Mouse (Mus musculus): ENCODE data around the gene Mpnd. TPM values are rescaled to one million over a fixed set of nuclear protein-coding genes. Genes with fewer than 3 reads are reported as not detected.

Gene Mpnd
- total and polyA plus RNA-seq, 3 experiments, result 24.5 to 55.1 (median 26.8) TPM

DNA sequence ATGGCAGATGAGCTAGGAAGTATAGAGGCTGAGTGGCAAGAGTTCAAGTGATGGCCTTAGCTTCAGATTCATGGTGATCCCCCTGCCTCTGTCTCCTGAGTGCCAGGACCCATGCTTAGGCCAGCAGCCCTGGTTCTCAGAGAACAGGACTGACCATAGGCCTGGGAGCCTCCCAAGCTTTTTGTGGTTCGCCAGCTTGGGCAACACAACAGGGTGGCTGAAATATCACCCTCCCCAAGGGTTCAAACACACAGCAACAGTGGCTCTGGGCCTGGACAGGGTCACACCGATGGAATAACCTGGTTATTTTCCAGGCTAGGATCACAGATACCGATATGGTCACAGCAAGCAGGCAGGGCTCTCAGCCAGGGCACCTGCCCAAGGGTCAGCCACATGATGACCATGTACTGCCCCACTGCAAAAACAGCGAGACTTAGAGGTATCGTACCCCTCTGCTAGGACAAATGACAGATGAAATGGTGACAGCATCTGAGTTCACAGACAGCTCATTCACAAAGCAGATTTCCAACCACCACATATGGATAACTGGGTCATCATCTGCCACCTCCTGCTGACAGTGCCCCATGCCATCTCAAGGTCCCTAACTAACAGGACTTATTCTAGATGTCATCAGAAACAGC lies 22.4 kb downstream of the Mpnd start:
- Histone ChIP-seq H3K4me1 (ENCODE audit: control insufficient read depth in 1 of 2, insufficient read depth in 2 of 2) (peaks cover 32 to 93% of the 10 kb centered on the region in 2 experiments), H3K4me2 (ENCODE audit: insufficient read depth, low read depth, poor library complexity, severe bottlenecking) (no peak overlapping the region), H3K4me3 (replicated peaks in 1 of 3; ENCODE audit: low read depth in 2 of 3, low read length in 2 of 3, poor library complexity in 1 of 3) (no peak overlapping the region)

DNA sequence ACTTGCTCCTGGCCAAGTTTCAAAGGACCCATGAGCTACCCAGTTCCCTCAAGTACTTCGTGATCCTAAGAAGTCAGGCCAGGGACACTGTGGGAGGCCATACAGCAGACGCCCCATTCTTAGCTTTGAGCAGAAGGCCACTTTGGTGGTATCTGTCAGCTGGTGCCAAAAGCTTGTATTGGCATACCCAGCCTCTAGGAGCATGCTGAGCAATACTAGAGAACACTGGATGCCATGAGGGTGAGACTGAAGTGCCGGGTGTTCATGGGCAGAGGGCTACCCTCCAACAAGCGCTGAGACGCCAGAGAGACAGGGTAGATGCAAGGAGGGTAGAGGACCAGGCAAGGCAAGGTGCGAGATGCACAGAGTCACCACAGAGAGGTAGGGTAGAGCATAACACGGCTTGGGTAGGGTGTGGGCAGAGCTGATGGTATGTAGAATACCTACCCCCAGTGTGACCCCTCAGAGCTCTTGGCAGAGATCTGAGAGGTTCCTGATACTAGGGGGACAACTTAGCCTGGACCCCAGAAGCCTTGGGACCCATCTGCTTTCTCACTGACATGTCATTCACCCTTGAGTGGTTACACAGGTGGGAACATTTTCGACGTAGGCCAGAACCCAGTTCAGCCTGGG lies 24.8 kb downstream of the Mpnd start:
- Histone ChIP-seq H3K9ac (ENCODE audit: insufficient read depth, low read depth) (no peak overlapping the region), H3K27ac (ENCODE audit: insufficient read depth, low read depth) (no peak overlapping the region), H3K36me3 (replicated peaks in 1 of 2; ENCODE audit: control insufficient read depth in 1 of 2, insufficient read depth in 1 of 2, low read length in 1 of 2) (peaks cover 35 to 82% of the 10 kb centered on the region in 2 experiments), H3K4me2 (ENCODE audit: insufficient read depth, low read depth, poor library complexity, severe bottlenecking) (no peak overlapping the region), H3K4me1 (ENCODE audit: control insufficient read depth in 1 of 2, insufficient read depth in 2 of 2) (peaks cover 25 to 93% of the 10 kb centered on the region in 2 experiments), H3K27me3 (replicated peaks) (no peaks in the 10 kb centered on the region), H3K4me3 (replicated peaks in 1 of 3; ENCODE audit: low read depth in 2 of 3, low read length in 2 of 3, poor library complexity in 1 of 3) (no peak overlapping the region), H3K9me3 (replicated peaks; ENCODE audit: low read length) (no peaks in the 10 kb centered on the region), H3K79me2 (replicated peaks; ENCODE audit: control insufficient read depth, extremely low read depth, insufficient read depth, poor library complexity, severe bottlenecking) (peaks cover 79% of the 10 kb centered on the region)
- in situ Hi-C loops (cut with MboI; ENCODE audit: low pct_ligation_motif_present, low pct_unique_long_range_greater_than_20kb, low sequenced_read_pairs) (no loop called here), dilution Hi-C loops (cut with MboI; ENCODE audit: extremely low pct_ligation_motif_present, extremely low pct_unique_long_range_greater_than_20kb, low sequenced_read_pairs) (no loop called here)
- DNase-seq (ENCODE audit: extremely low read depth), result no peak
- TF ChIP-seq PAX5 (IDR thresholded peaks at IDR 0.05; ENCODE audit: low read length) (no peak), NRF1 (IDR thresholded peaks at IDR 0.05; ENCODE audit: low read depth, low read length) (no peak), POLR2AphosphoS2 (IDR thresholded peaks at IDR 0.05; ENCODE audit: low read depth, low read length) (no peak), ZC3H11A (IDR thresholded peaks at IDR 0.05; ENCODE audit: low read depth, low read length) (no peak), JUND (conservative IDR thresholded peaks at IDR 0.05; ENCODE audit: low read depth, low read length) (no peak)

More for the DNA sequence above, 22.4 kb downstream of the Mpnd start:
- DNase-seq (ENCODE audit: extremely low read depth), result no peak
- peaks cover 35 to 89% of the 10 kb centered on the region in 2 experiments for H3K36me3 ChIP-seq (replicated peaks in 1 of 2; ENCODE audit: control insufficient read depth in 1 of 2, insufficient read depth in 1 of 2, low read length in 1 of 2)
- no peak overlapping the region for H3K9ac ChIP-seq (ENCODE audit: insufficient read depth, low read depth)
- dilution Hi-C loops (cut with MboI; ENCODE audit: extremely low pct_ligation_motif_present, extremely low pct_unique_long_range_greater_than_20kb, low sequenced_read_pairs), result no loop called here
- no peak overlapping the region for H3K27ac ChIP-seq (ENCODE audit: insufficient read depth, low read depth)
- peaks cover 64% of the 10 kb centered on the region for H3K79me2 ChIP-seq (replicated peaks; ENCODE audit: control insufficient read depth, extremely low read depth, insufficient read depth, poor library complexity, severe bottlenecking)
- no peaks in the 10 kb centered on the region for H3K27me3 ChIP-seq (replicated peaks)
- in situ Hi-C loops (cut with MboI; ENCODE audit: low pct_ligation_motif_present, low pct_unique_long_range_greater_than_20kb, low sequenced_read_pairs), result no loop called here
- no peak for TF ChIP-seq UBTF (IDR thresholded peaks at IDR 0.05; ENCODE audit: low read depth, low read length)
- TF ChIP-seq TBP (conservative IDR thresholded peaks at IDR 0.05; ENCODE audit: low read depth, low read length), result no peak
- no peak for TF ChIP-seq CTCF (conservative IDR thresholded peaks at IDR 0.05 in 1 of 2, IDR thresholded peaks at IDR 0.05 in 1 of 2; ENCODE audit: low read depth in 2 of 2, low read length in 2 of 2)
- no peak for TF ChIP-seq JUND (conservative IDR thresholded peaks at IDR 0.05; ENCODE audit: low read depth, low read length)
- TF ChIP-seq ZMIZ1 (IDR thresholded peaks at IDR 0.05; ENCODE audit: low read depth, low read length), result no peak
- H3K9me3 ChIP-seq (replicated peaks; ENCODE audit: low read length), result no peaks in the 10 kb centered on the region

DNA sequence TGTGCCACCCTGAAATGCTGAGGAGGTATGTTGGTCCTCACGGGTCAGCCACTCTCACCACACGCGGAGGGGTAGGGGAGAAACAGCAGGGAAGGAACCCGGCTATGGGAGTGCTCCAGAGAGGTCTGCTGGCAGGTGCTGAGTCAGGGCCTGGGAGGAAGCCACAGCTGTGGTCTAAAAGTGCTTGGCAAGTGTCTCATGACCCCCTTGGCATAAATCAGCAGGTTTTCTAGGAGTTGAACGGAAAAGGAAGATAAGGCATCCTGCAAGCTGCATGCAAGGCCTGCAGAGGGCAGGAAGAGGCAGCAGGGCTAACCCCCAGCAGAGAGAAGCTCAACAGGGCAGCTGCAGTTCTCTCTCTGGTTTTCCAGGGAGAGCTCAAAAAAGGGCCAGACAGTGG lies 25.4 kb downstream of the Mpnd start:
- Histone ChIP-seq H3K36me3 (replicated peaks in 1 of 2; ENCODE audit: control insufficient read depth in 1 of 2, insufficient read depth in 1 of 2, low read length in 1 of 2) (peaks cover 35 to 79% of the 10 kb centered on the region in 2 experiments), H3K27me3 (replicated peaks) (no peaks in the 10 kb centered on the region), H3K4me3 (replicated peaks in 1 of 3; ENCODE audit: low read depth in 2 of 3, low read length in 2 of 3, poor library complexity in 1 of 3) (no peak overlapping the region), H3K27ac (ENCODE audit: insufficient read depth, low read depth) (no peak overlapping the region), H3K4me2 (ENCODE audit: insufficient read depth, low read depth, poor library complexity, severe bottlenecking) (no peak overlapping the region), H3K79me2 (replicated peaks; ENCODE audit: control insufficient read depth, extremely low read depth, insufficient read depth, poor library complexity, severe bottlenecking) (peaks cover 80% of the 10 kb centered on the region), H3K9me3 (replicated peaks; ENCODE audit: low read length) (no peaks in the 10 kb centered on the region), H3K4me1 (ENCODE audit: control insufficient read depth in 1 of 2, insufficient read depth in 2 of 2) (peaks cover 25 to 89% of the 10 kb centered on the region in 2 experiments), H3K9ac (ENCODE audit: insufficient read depth, low read depth) (no peak overlapping the region)
- in situ Hi-C loops (cut with MboI; ENCODE audit: low pct_ligation_motif_present, low pct_unique_long_range_greater_than_20kb, low sequenced_read_pairs), result no loop called here
- DNase-seq (ENCODE audit: extremely low read depth), result no peak
- no peak for TF ChIP-seq TCF12 (IDR thresholded peaks at IDR 0.05; ENCODE audit: low read depth, low read length)
- no peak for TF ChIP-seq JUND (conservative IDR thresholded peaks at IDR 0.05; ENCODE audit: low read depth, low read length)
- TF ChIP-seq HCFC1 (IDR thresholded peaks at IDR 0.05; ENCODE audit: low read depth, low read length), result no peak
- TF ChIP-seq ETS1 (conservative IDR thresholded peaks at IDR 0.05; ENCODE audit: low read depth, low read length), result no peak
- no peak for TF ChIP-seq USF2 (conservative IDR thresholded peaks at IDR 0.05; ENCODE audit: low read depth, low read length)
- no peak for TF ChIP-seq PAX5 (IDR thresholded peaks at IDR 0.05; ENCODE audit: low read length)
- no peak for TF ChIP-seq GABPA (IDR thresholded peaks at IDR 0.05; ENCODE audit: insufficient replicate concordance, low read depth, low read length)
- dilution Hi-C loops (cut with MboI; ENCODE audit: extremely low pct_ligation_motif_present, extremely low pct_unique_long_range_greater_than_20kb, low sequenced_read_pairs), result no loop called here
